Mouse (Mus musculus): ENCODE data around the gene Hmcn1.

GRCm38 (mm10) chr1:151009115-151009797 lies 16.0 kb upstream of the Hmcn1 start:
- TF ChIP-seq CTCF (IDR thresholded peaks at IDR 0.05; ENCODE audit: low read depth, low read length) (peak; percentile 52), POLR2A (IDR thresholded peaks at IDR 0.05; ENCODE audit: extremely low read depth, insufficient read depth, low read length) (no peak)
